Mouse (Mus musculus): ENCODE results near the gene Toporsl.

DNA sequence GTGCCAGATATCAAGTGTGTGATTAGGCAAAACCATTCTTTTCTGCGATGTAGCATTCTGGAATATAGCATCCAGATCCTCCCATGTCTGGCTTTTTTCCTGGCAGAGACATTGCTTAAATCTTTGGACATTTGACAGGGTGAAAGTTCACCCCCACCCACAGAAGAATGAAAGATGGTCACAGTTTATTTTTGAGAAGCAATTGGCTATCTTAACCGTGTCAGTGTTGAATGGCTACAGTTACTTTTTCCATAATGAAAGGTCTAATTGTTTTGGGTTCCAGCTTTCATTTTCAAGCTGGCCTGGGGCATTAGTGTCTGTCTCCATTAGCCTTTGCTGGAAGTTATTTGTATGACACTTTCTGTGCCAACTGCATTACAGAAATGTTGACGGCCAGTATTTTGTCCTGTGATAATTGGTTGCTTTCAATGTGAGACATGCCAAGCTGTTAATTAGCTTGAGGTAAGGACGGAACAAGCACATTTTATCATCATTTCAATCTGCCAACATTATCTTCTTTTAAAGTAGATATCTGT is 2.2 kb upstream of the Toporsl start:
- no peak for TF ChIP-seq GATA1 (IDR thresholded peaks at IDR 0.05; ENCODE audit: borderline replicate concordance, low read length)
- no peak for TF ChIP-seq FLI1 (IDR thresholded peaks at IDR 0.05; ENCODE audit: low read length)

All from megakaryocyte, embryonic 14.5 days (primary cell).